Mouse (Mus musculus) kidney, adult 2 months (tissue): ENCODE results near the gene Prpf3. TPM values are rescaled to one million over a fixed set of nuclear protein-coding genes. Genes with fewer than 3 reads are reported as not detected.

Source experiments
- DNase-seq: peaks from one replicate; pipeline ENCODE4 v3.0.0; 2021
- H3K27ac ChIP-seq: fragments of 200-500 bp; 2 replicates; pipeline ENCODE4 v1.5.1; 2012; ENCODE audit warnings: low read depth, low read length, control low read depth, inconsistent platforms; ENCODE audit not compliant: insufficient read depth
- H3K27me3 ChIP-seq: fragments of 200-500 bp; replicated peaks from 2 replicates; pipeline ENCODE4 v1.6.1; 2012; ENCODE audit warnings: mild to moderate bottlenecking, moderate library complexity, low read length, inconsistent platforms; ENCODE audit not compliant: control insufficient read depth, insufficient read depth
- H3K36me3 ChIP-seq: fragments of 200-500 bp; 2 replicates; pipeline ENCODE4 v1.6.1; 2012; ENCODE audit warnings: mild to moderate bottlenecking, moderate library complexity, low read length, inconsistent platforms; ENCODE audit not compliant: control insufficient read depth, insufficient read depth
- H3K4me1 ChIP-seq: fragments of 200-500 bp; 2 replicates; pipeline ENCODE4 v1.6.1; 2011; ENCODE audit warnings: low read length; ENCODE audit not compliant: control insufficient read depth, insufficient read depth
- H3K4me3 ChIP-seq: fragments of 200-500 bp; 2 replicates; pipeline ENCODE4 v1.5.1; 2011; ENCODE audit warnings: mild to moderate bottlenecking, low read depth, low read length, control low read depth; ENCODE audit not compliant: insufficient read depth
- CTCF ChIP-seq: fragments of 200-500 bp; conservative IDR thresholded peaks from 2 replicates; pipeline ENCODE4 v1.5.1; 2011; ENCODE audit warnings: low read depth, mild to moderate bottlenecking, control low read depth, low read length, moderate library complexity, mixed read lengths; ENCODE audit not compliant: insufficient read depth, insufficient read length
- POLR2A ChIP-seq: fragments of 200-500 bp; IDR thresholded peaks from one replicate; pipeline ENCODE4 v1.6.1; 2011; ENCODE audit warnings: low read depth, low read length, control low read depth
- WGBS: fragments of 180-500 bp; shearing (Covaris S2); methylation state at CpG from one replicate; pipeline ENCODE4 v1.1.7; 2018; 5-methylcytosine and 5-hydroxymethylcytosine counted together
- polyA plus RNA-seq: library from polyadenylated mRNA; depleted of rRNA; stranded (reverse); fragments of >200 nt; gene quantifications from 2 replicates; pipeline ENCODE4 v1.2.3, GENCODE M21; 2012; rRNA removed

The Prpf3 gene
- polyA plus RNA-seq, 1 experiment, result 14.6 TPM

DNA sequence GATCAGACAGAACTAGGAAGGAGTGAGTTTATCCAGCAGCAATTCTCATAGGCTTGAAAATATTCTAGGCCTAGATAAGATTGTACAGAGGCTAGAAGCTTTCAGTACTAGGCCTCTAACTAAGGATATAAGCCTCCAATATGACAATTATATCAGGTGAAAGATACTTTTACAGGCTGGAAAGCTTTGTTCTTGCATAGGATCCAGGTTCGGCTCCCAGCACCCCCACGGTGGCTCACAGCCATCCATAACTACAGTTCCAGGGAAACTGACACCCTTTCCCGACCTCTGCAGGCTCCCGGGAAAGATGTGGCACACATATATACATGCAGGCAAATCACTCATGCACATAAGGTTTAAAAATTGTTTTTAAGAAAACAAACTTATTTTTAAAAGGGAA lies 51.8 kb downstream of the Prpf3 start:
- no peak overlapping the region for H3K27ac ChIP-seq
- no peak overlapping the region for H3K4me3 ChIP-seq
- 97% methylated on average over 4 of the region's 4 CpGs for WGBS
- no peaks in the 10 kb centered on the region for H3K27me3 ChIP-seq
- no peaks in the 10 kb centered on the region for H3K36me3 ChIP-seq
- H3K4me1 ChIP-seq, result no peaks in the 10 kb centered on the region
- no peak for DNase-seq
- no peak for TF ChIP-seq POLR2A
- no peak for TF ChIP-seq CTCF

DNA sequence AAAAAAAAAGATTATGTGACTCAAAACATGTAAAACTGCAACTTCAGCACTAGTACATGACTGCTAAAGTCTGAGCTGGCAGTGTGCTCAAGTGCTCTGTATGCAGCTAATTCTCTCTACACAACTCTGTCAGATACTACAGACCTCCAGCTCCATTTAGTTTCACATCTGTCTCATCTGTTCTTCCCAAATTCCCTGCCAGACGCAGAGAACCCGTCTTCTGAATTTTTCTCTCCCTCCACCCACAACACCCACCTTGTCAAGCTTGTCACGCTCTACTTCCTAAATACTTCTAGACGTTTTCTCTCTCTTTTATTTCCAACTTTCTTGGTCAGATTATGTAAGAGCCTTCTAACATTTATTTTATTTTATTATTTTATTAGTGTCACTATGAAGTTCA lies 56.9 kb downstream of the Prpf3 start:
- H3K27me3 ChIP-seq, result no peaks in the 10 kb centered on the region
- TF ChIP-seq POLR2A, result no peak
- no peak for DNase-seq
- no peak overlapping the region for H3K27ac ChIP-seq
- H3K36me3 ChIP-seq, result no peaks in the 10 kb centered on the region
- no peak overlapping the region for H3K4me3 ChIP-seq
- no peaks in the 10 kb centered on the region for H3K4me1 ChIP-seq
- 62% methylated on average over 4 of the region's 4 CpGs for WGBS

DNA sequence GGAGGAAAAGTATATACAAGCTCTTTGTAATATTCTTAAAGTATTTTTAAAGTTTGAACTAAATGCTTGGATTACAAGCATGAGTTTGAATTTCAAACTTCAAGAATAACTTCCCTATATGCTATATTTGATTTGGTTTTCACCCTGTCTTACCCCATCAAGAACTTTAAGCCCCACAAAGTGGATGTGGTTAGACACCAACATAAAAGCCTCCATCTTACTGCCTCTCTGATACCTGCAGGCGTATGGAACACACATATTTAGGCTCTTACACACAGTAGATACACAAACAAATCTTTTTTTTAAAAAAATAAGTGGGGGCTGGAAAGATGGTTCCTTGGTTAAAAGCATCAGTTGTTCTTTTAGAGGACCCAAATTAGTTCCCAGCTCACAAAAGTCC lies 61.4 kb downstream of the Prpf3 start:
- no peak for DNase-seq
- no peaks in the 10 kb centered on the region for H3K36me3 ChIP-seq
- H3K27ac ChIP-seq, result no peak overlapping the region
- no peak overlapping the region for H3K4me3 ChIP-seq
- no peaks in the 10 kb centered on the region; the same call in 1 of the 2 replicates for H3K4me1 ChIP-seq
- no peaks in the 10 kb centered on the region for H3K27me3 ChIP-seq
- TF ChIP-seq CTCF, result no peak
- TF ChIP-seq POLR2A, result no peak
- WGBS, result 85% methylated on average over 1 of the region's 1 CpGs

DNA sequence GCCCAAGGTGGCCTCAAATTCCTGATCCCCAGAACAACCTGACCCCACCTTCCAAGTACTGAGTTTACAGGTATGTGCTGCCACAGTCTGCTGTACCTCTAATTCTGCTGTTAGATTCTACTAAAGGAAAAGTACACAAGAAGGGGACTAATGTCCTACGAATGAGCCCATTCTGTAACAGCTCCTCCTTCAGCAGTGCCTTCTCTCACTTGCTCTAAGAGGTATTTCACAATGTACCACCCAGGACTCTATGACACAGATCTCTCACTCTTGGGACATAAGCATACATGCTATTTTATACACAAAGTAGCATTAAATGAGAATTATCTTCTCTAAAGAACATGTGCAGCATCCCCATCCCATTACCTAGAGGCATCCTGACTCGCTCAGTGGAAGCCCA lies 62.0 kb downstream of the Prpf3 start:
- no peaks in the 10 kb centered on the region; the same call in 1 of the 2 replicates for H3K4me1 ChIP-seq
- H3K27me3 ChIP-seq, result no peaks in the 10 kb centered on the region
- no peaks in the 10 kb centered on the region for H3K36me3 ChIP-seq
- no peak for TF ChIP-seq CTCF
- no peak for TF ChIP-seq POLR2A
- DNase-seq, result no peak
- WGBS, result 82% methylated on average over 2 of the region's 2 CpGs
- no peak overlapping the region for H3K27ac ChIP-seq
- H3K4me3 ChIP-seq, result no peak overlapping the region

DNA sequence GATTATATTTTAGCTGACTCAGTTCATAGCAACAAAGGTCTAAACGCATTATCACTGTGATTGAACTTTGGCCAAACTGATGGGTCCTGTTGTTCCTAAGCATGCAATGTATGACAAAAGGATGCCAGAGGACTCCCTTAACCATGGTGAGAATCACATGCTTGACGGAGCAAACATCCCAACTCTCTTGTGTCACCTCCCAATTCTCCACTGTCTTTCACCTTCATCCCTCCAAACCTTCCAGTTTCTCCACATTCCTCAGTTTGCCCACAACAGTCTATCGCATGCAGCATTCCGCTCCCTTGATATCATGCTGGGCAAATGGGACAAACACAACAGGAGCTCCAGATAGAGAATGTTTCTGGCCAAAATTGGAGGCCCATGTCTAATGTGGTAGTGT lies 70.2 kb downstream of the Prpf3 start:
- no peak overlapping the region for H3K27ac ChIP-seq
- H3K27me3 ChIP-seq, result no peaks in the 10 kb centered on the region
- peaks cover 15% of the 10 kb centered on the region for H3K36me3 ChIP-seq
- no peak for DNase-seq
- H3K4me3 ChIP-seq, result no peak overlapping the region
- 85% methylated on average over 4 of the region's 4 CpGs for WGBS
- no peaks in the 10 kb centered on the region for H3K4me1 ChIP-seq
- TF ChIP-seq CTCF, result no peak
- TF ChIP-seq POLR2A, result no peak

Other genes starting within 250 kb of the Prpf3 start
- gene Ensa, start 230.9 kb downstream of the Prpf3 start, polyA plus RNA-seq, result 9.9 and 13.2 TPM in 2 replicates
- gene Mcl1, start 197.1 kb downstream of the Prpf3 start, polyA plus RNA-seq, result 31.9 and 43.0 TPM in 2 replicates
- gene Adamtsl4, start 168.0 kb downstream of the Prpf3 start, polyA plus RNA-seq, result 5.2 and 6.0 TPM in 2 replicates
- gene Ecm1, start 116.3 kb downstream of the Prpf3 start, polyA plus RNA-seq, result 494 and 636 TPM in 2 replicates
- 28.2 and 29.3 TPM in 2 replicates for gene Tars2, start 95.7 kb downstream of the Prpf3 start, polyA plus RNA-seq
- 12.6 and 13.9 TPM in 2 replicates for gene Rprd2, start 37.0 kb downstream of the Prpf3 start, polyA plus RNA-seq
- gene Mrps21, start 15.6 kb upstream of the Prpf3 start, polyA plus RNA-seq, result 172 and 274 TPM in 2 replicates
- 5.1 and 6.0 TPM in 2 replicates for gene Ciart, start 26.4 kb upstream of the Prpf3 start, polyA plus RNA-seq
- 5.7 and 8.1 TPM in 2 replicates for gene BC028528, start 36.1 kb upstream of the Prpf3 start, polyA plus RNA-seq
- 177 and 182 TPM in 2 replicates for gene Aph1a, start 38.1 kb upstream of the Prpf3 start, polyA plus RNA-seq
- 206 TPM in 2 replicates for gene Car14, start 48.8 kb upstream of the Prpf3 start, polyA plus RNA-seq
- gene Anp32e, start 73.4 kb upstream of the Prpf3 start, polyA plus RNA-seq, result 13.0 and 18.5 TPM in 2 replicates
- 32.4 and 33.2 TPM in 2 replicates for gene Plekho1, start 140.1 kb upstream of the Prpf3 start, polyA plus RNA-seq
- gene Vps45, start 202.6 kb upstream of the Prpf3 start, polyA plus RNA-seq, result 6.7 and 7.9 TPM in 2 replicates
- gene Otud7b, start 248.6 kb upstream of the Prpf3 start, polyA plus RNA-seq, result 10.1 and 15.0 TPM in 2 replicates